In the genomic region with DNA sequence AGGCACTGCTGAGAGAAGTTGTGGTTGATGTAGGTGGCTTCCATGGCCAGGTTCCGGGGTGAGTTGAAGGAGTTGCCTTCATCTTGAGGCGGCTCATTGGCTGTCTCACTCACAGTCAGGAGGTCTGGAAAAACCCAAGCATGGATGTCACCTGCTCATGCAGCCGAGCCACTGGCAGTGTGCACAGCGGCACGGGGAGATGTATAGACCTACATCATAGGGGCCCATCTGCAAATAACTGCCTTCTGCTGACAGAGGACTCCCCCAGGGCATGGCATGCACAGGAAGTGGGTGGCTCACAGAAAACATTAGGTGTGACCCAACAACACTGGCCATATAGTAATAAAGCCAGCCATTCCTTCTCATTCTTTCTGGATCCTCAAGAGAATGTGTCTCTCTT, we compare ENCODE assay signal across 35 mouse cellular contexts.
"Had no signal": no experiment of that assay in that cellular context is flagged by ENCODE, and none has a peak within 500 bp of the region (broad histone marks: within the 10 kb centered on the region; RNA-seq: fewer than 3 reads in every experiment).

No protein-coding gene starts in this region.

- DNase-seq: heart, postnatal 10 days; heart, postnatal 14 days; heart, postnatal 36 days; heart, postnatal 4 days; kidney, adult 11 months; kidney, adult 18-20 months; kidney, adult 2 months; kidney, adult 8-10 months; kidney, adult 9 months; kidney, postnatal 10 days; kidney, postnatal 14 days; kidney, postnatal 25 days; kidney, postnatal 36 days; kidney, postnatal 4 days; layer of hippocampus, adult 9-11 months; layer of hippocampus, postnatal 36 days had no signal

- H3K4me3 ChIP-seq: heart, embryonic 10.5 days; heart, embryonic 12.5 days; heart, embryonic 13.5 days; heart, embryonic 15.5 days; hindbrain, embryonic 10.5 days; hindbrain, embryonic 12.5 days; hindbrain, embryonic 13.5 days; hindbrain, embryonic 15.5 days; intestine, embryonic 15.5 days; kidney, embryonic 15.5 days; layer of hippocampus, adult 2 months had no signal

- H3K27ac ChIP-seq: heart, embryonic 10.5 days; heart, embryonic 13.5 days; heart, embryonic 15.5 days; hindbrain, embryonic 10.5 days; hindbrain, embryonic 12.5 days; hindbrain, embryonic 13.5 days; hindbrain, embryonic 14.5 days; hindbrain, embryonic 15.5 days; hindbrain, postnatal 0 days; intestine, embryonic 15.5 days; kidney, embryonic 15.5 days; kidney, postnatal 0 days; layer of hippocampus, adult 2 months had no signal

- H3K27me3 ChIP-seq: heart, embryonic 12.5 days; hindbrain, embryonic 13.5 days; hindbrain, embryonic 15.5 days; intestine, embryonic 15.5 days; kidney, embryonic 15.5 days had no signal

- H3K9me3 ChIP-seq: heart, embryonic 10.5 days; heart, embryonic 12.5 days; heart, embryonic 13.5 days; heart, embryonic 15.5 days; hindbrain, embryonic 10.5 days; hindbrain, embryonic 12.5 days; hindbrain, embryonic 13.5 days; hindbrain, embryonic 15.5 days; intestine, embryonic 15.5 days; kidney, embryonic 15.5 days had no signal

- H3K4me2 ChIP-seq: heart, embryonic 11.5 days; heart, embryonic 12.5 days; heart, embryonic 13.5 days; heart, embryonic 15.5 days; hindbrain, embryonic 12.5 days; hindbrain, embryonic 13.5 days; hindbrain, embryonic 14.5 days; hindbrain, embryonic 15.5 days; intestine, embryonic 15.5 days; kidney, embryonic 15.5 days had no signal

- H3K9ac ChIP-seq: heart, embryonic 12.5 days; heart, embryonic 13.5 days; heart, embryonic 15.5 days; hindbrain, embryonic 12.5 days; hindbrain, embryonic 13.5 days; hindbrain, embryonic 14.5 days; hindbrain, embryonic 15.5 days; intestine, embryonic 15.5 days; kidney, embryonic 15.5 days had no signal

- H3K4me1 ChIP-seq: heart, embryonic 10.5 days; heart, embryonic 12.5 days; heart, embryonic 13.5 days; heart, embryonic 15.5 days; hindbrain, embryonic 12.5 days; hindbrain, embryonic 15.5 days; intestine, embryonic 15.5 days had no signal

- ATAC-seq: hindbrain, embryonic 16.5 days; hindbrain, postnatal 0 days; inflammation-experienced regulatory T-cells, adult 6 months; intestine, embryonic 15.5 days; intestine, embryonic 16.5 days; intestine, postnatal 0 days had no signal
